Mouse (Mus musculus): ENCODE data around the gene Tnnt3. TPM values are rescaled to one million over a fixed set of nuclear protein-coding genes. Genes with fewer than 3 reads are reported as not detected.

Gene Tnnt3
- total and polyA plus RNA-seq, 3 experiments: not detected

DNA sequence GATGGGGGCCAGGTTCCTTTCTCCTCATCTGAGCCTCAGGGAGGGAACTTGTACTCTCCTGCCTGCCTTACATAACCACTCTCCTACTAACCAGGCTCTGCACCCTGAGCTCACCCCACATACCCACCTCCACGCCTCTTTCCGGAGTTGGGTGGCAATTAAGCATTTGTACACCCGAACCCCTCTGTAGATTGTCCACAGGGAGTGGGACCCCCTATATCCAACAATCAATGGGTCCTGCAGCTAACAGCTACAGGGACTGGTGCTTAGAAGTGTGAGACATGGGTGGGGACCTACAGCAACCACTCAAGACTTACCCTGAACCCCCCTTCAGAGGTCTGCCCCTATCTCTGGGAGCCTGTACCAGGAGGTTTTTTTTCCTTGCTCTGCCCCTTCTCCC lies 18.0 kb upstream of the Tnnt3 start:
- H3K9ac ChIP-seq (ENCODE audit: control insufficient read depth, low read depth, low read length, poor library complexity, severe bottlenecking): no peak overlapping the region
- DNase-seq (ENCODE audit: low read depth, low spot score): no peak
- H3K4me1 ChIP-seq (ENCODE audit: control insufficient read depth in 1 of 2, insufficient read depth in 2 of 2, low read length in 2 of 2): no peaks in the 10 kb centered on the region
- no peak overlapping the region for H3K4me3 ChIP-seq (ENCODE audit: control insufficient read depth in 1 of 2, insufficient read depth in 1 of 2, low read depth in 2 of 2, low read length in 2 of 2)
- TF ChIP-seq GABPA (IDR thresholded peaks at IDR 0.05; ENCODE audit: low read depth, low read length) (no peak), ELF1 (IDR thresholded peaks at IDR 0.05; ENCODE audit: low read depth, low read length) (no peak), NELFE (IDR thresholded peaks at IDR 0.05; ENCODE audit: low read depth, low read length) (no peak)
- H3K36me3 ChIP-seq (ENCODE audit: control insufficient read depth in 1 of 2, insufficient read depth in 2 of 2, low read length in 2 of 2): no peaks in the 10 kb centered on the region
- no peaks in the 10 kb centered on the region; a peak in 2 of 4 replicates for H3K27me3 ChIP-seq (ENCODE audit: control insufficient read depth in 1 of 2, insufficient read depth in 2 of 2, low read length in 2 of 2)
- H3K79me2 ChIP-seq (ENCODE audit: control insufficient read depth, insufficient read depth, low read length, poor library complexity): no peaks in the 10 kb centered on the region
- H3K9me3 ChIP-seq (replicated peaks; ENCODE audit: insufficient read depth, low read length): no peaks in the 10 kb centered on the region
- no peak overlapping the region for H3K27ac ChIP-seq (ENCODE audit: control insufficient read depth, low read depth, low read length)

DNA sequence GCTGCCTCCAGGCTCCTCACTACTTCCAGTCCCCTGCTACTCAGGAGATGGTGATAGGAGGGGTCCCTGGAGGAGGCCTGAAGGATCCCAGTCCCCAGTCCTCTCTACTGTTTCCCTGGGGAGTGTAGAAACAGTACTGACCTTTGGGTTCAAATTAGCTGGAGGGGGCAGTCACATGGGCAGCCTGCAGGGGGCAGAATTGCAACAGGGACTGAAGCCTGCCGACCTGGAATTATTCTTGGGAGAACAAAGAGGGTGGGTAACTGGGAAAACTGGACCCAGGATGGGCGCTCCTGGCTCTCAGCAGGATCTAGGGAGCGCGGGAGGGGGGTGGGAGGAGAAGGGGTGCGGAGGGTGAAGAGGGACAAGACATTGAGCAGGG lies 17.5 kb upstream of the Tnnt3 start:
- TF ChIP-seq CTCF (IDR thresholded peaks at IDR 0.05 in 2 of 3, conservative IDR thresholded peaks at IDR 0.05 in 1 of 3; ENCODE audit: control insufficient read depth in 1 of 3, insufficient read depth in 1 of 3, low read depth in 2 of 3, low read length in 3 of 3, poor library complexity in 1 of 3, severe bottlenecking in 1 of 3) (peak; percentile 45 to 73 (median 59); a peak in 5 of 6 replicates), USF1 (IDR thresholded peaks at IDR 0.05; ENCODE audit: low read depth, low read length) (0 out of 2 replicates have a peak, but pooled peaks have one; percentile 30), MAZ (IDR thresholded peaks at IDR 0.05; ENCODE audit: low read depth, low read length) (no peak), ZKSCAN1 (IDR thresholded peaks at IDR 0.05; ENCODE audit: low read depth, low read length) (no peak), USF2 (IDR thresholded peaks at IDR 0.05; ENCODE audit: borderline replicate concordance in 1 of 2, insufficient read depth in 1 of 2, low read depth in 1 of 2, low read length in 2 of 2) (no peak), MAFK (IDR thresholded peaks at IDR 0.05; ENCODE audit: borderline replicate concordance, low read depth, low read length) (no peak), RAD21 (IDR thresholded peaks at IDR 0.05; ENCODE audit: low read depth, low read length) (peak; percentile 38), SMC3 (IDR thresholded peaks at IDR 0.05; ENCODE audit: low read depth, low read length) (peak; percentile 49), ETS1 (IDR thresholded peaks at IDR 0.05; ENCODE audit: low read depth, low read length) (no peak)
- H3K27me3 ChIP-seq (ENCODE audit: control insufficient read depth in 1 of 2, insufficient read depth in 2 of 2, low read length in 2 of 2): no peaks in the 10 kb centered on the region; a peak in 2 of 4 replicates
- no peak overlapping the region for H3K27ac ChIP-seq (ENCODE audit: control insufficient read depth, low read depth, low read length)
- no peaks in the 10 kb centered on the region for H3K36me3 ChIP-seq (ENCODE audit: control insufficient read depth in 1 of 2, insufficient read depth in 2 of 2, low read length in 2 of 2)
- no peak overlapping the region for H3K9ac ChIP-seq (ENCODE audit: control insufficient read depth, low read depth, low read length, poor library complexity, severe bottlenecking)
- H3K9me3 ChIP-seq (replicated peaks; ENCODE audit: insufficient read depth, low read length): no peaks in the 10 kb centered on the region
- no peaks in the 10 kb centered on the region for H3K79me2 ChIP-seq (ENCODE audit: control insufficient read depth, insufficient read depth, low read length, poor library complexity)
- H3K4me1 ChIP-seq (ENCODE audit: control insufficient read depth in 1 of 2, insufficient read depth in 2 of 2, low read length in 2 of 2): no peaks in the 10 kb centered on the region
- H3K4me3 ChIP-seq (ENCODE audit: control insufficient read depth in 1 of 2, insufficient read depth in 1 of 2, low read depth in 2 of 2, low read length in 2 of 2): no peak overlapping the region
- DNase-seq (ENCODE audit: low read depth, low spot score): peak; percentile 6

DNA sequence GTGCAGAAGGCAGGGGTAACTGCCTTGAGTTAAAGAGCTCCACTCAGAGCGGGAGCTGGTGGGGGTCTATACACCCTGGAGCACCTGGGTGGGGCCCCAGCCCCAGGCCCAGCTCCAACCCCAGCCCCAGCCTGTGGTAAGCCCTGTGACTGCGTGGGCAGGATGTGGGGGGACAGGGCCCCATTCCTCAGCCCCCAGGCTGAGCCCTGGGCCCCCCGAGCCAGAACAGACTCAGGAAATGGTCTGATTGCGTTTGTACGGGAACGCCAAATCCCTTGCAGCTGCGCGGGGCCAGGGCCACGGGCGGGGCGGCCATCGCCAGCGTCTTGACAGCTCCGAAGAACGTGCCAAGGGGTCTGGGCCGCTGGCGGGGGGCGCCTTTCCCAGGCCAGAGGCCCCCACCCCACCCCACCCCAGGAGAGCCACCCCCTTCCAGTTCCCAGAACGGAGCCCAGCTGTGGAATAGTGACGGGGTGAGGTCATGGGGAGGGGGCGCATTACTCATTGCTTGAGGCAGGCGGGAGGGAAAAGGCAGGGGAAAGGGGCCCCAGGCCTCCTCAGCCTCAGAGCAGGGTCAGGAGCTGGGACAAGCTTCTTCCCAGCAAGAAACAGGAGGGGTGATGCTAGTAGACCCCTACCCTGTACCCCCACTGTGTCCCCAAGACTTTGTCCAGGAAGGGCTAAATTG lies 16.9 kb upstream of the Tnnt3 start:
- no peak for TF ChIP-seq BHLHE40 (IDR thresholded peaks at IDR 0.05; ENCODE audit: borderline replicate concordance, low read depth, low read length)
- TF ChIP-seq POLR2AphosphoS2 (IDR thresholded peaks at IDR 0.05; ENCODE audit: low read length): no peak
- no peak for TF ChIP-seq ELF1 (IDR thresholded peaks at IDR 0.05; ENCODE audit: low read depth, low read length)
- no peak for TF ChIP-seq EP300 (IDR thresholded peaks at IDR 0.05; ENCODE audit: low read depth in 1 of 2, low read length in 2 of 2)
- TF ChIP-seq CHD1 (IDR thresholded peaks at IDR 0.05; ENCODE audit: low read depth, low read length): no peak
- TF ChIP-seq CHD2 (IDR thresholded peaks at IDR 0.05; ENCODE audit: low read length): no peak
- TF ChIP-seq RAD21 (IDR thresholded peaks at IDR 0.05; ENCODE audit: low read depth, low read length): no peak
- TF ChIP-seq E2F4 (IDR thresholded peaks at IDR 0.05; ENCODE audit: borderline replicate concordance, low read depth, low read length): no peak
- no peak for TF ChIP-seq ZNF384 (IDR thresholded peaks at IDR 0.05; ENCODE audit: low read depth, low read length)
- TF ChIP-seq POLR2AphosphoS5 (IDR thresholded peaks at IDR 0.05; ENCODE audit: borderline replicate concordance, low read depth, low read length): no peak
- no peak for TF ChIP-seq CTCF (IDR thresholded peaks at IDR 0.05 in 2 of 3, conservative IDR thresholded peaks at IDR 0.05 in 1 of 3; ENCODE audit: control insufficient read depth in 1 of 3, insufficient read depth in 1 of 3, low read depth in 2 of 3, low read length in 3 of 3, poor library complexity in 1 of 3, severe bottlenecking in 1 of 3)
- TF ChIP-seq SMC3 (IDR thresholded peaks at IDR 0.05; ENCODE audit: low read depth, low read length): no peak
- no peak for TF ChIP-seq ZMIZ1 (IDR thresholded peaks at IDR 0.05; ENCODE audit: low read depth, low read length)
- no peak for TF ChIP-seq POLR2A (IDR thresholded peaks at IDR 0.05; ENCODE audit: control insufficient read depth in 1 of 2, insufficient read depth in 1 of 2, low read depth in 1 of 2, low read length in 2 of 2, poor library complexity in 1 of 2)
- Histone ChIP-seq H3K36me3 (ENCODE audit: control insufficient read depth in 1 of 2, insufficient read depth in 2 of 2, low read length in 2 of 2) (no peaks in the 10 kb centered on the region), H3K79me2 (ENCODE audit: control insufficient read depth, insufficient read depth, low read length, poor library complexity) (no peaks in the 10 kb centered on the region), H3K27me3 (ENCODE audit: control insufficient read depth in 1 of 2, insufficient read depth in 2 of 2, low read length in 2 of 2) (no peaks in the 10 kb centered on the region; a peak in 2 of 4 replicates), H3K9me3 (replicated peaks; ENCODE audit: insufficient read depth, low read length) (no peaks in the 10 kb centered on the region), H3K4me1 (ENCODE audit: control insufficient read depth in 1 of 2, insufficient read depth in 2 of 2, low read length in 2 of 2) (no peaks in the 10 kb centered on the region), H3K4me3 (ENCODE audit: control insufficient read depth in 1 of 2, insufficient read depth in 1 of 2, low read depth in 2 of 2, low read length in 2 of 2) (no peak overlapping the region), H3K27ac (ENCODE audit: control insufficient read depth, low read depth, low read length) (no peak overlapping the region), H3K9ac (ENCODE audit: control insufficient read depth, low read depth, low read length, poor library complexity, severe bottlenecking) (no peak overlapping the region)
- no peak for DNase-seq (ENCODE audit: low read depth, low spot score)
